Mouse (Mus musculus): ENCODE results near the gene Lrig1. TPM values are rescaled to one million over a fixed set of nuclear protein-coding genes. Genes with fewer than 3 reads are reported as not detected.

The Lrig1 gene
- polyA plus RNA-seq, 1 experiment, result 11.2 TPM

DNA sequence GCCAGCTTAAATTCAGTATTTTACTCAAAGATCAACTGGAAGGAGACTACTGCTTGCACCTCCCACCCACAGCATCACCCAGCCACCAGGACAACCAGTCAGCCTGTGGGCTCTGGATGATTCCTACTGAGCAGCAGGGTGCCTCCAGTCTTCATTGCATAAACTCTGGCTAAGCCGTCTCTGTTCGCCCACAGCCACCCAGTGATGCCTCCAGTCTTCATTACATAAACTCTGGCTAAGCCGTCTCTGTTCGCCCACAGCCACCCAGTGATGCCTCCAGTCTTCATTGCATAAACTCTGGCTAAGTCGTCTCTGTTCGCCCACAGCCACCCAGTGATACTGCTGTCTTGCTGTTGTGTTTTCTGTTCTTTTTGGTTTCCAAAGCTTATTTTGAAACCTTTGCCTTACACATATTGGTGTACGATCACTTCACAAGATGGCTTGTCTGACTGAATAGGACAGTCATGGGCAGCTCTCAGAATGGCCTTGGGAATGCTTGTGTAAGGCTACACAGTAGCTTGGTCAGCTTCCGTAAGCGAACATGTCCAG, 115.7 kb downstream of the Lrig1 start:
- Histone ChIP-seq H3ac (ENCODE audit: control insufficient read depth, insufficient read length, low read depth) (no peak overlapping the region), H3K79me2 (ENCODE audit: control insufficient read depth, insufficient read depth) (no peaks in the 10 kb centered on the region), H3K36me3 (ENCODE audit: control insufficient read depth, insufficient read depth) (no peaks in the 10 kb centered on the region), H3K27me3 (ENCODE audit: control insufficient read depth, insufficient read depth, insufficient read length) (no peaks in the 10 kb centered on the region), H3K79me3 (ENCODE audit: low read depth) (no peaks in the 10 kb centered on the region), H3K4me3 (ENCODE audit: insufficient read depth, poor library complexity, severe bottlenecking) (no peak overlapping the region)
- TF ChIP-seq MAX (IDR thresholded peaks at IDR 0.05) (no peak), USF1 (IDR thresholded peaks at IDR 0.05; ENCODE audit: low read depth) (no peak), FOSL1 (IDR thresholded peaks at IDR 0.05; ENCODE audit: insufficient read depth, low read length, poor library complexity, severe bottlenecking) (no peak), MYOD1 (IDR thresholded peaks at IDR 0.05; ENCODE audit: control insufficient read depth, insufficient read length, low read depth) (no peak), CEBPB (IDR thresholded peaks at IDR 0.05; ENCODE audit: low read depth) (no peak)

DNA sequence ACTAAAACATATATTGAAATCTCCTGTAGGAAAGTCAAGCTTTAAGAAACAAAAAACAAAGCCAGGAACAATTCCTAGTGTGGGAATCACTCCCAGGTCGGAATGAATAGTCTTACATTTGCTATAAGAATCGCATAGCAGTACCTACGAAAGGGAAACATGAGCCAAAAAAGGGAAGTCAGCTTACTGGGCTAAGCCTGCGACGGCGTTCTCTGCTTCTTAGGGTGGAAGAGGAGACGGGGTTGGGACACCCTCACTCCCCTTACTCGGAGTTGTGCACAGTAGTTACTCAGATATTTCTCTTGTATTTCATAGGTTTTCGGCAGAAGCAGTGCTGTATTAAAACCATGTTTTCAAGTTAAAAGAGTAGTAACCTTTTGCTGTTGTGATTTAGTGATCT, 117.9 kb downstream of the Lrig1 start:
- Histone ChIP-seq H3ac (ENCODE audit: control insufficient read depth, insufficient read length, low read depth) (no peak overlapping the region), H3K79me3 (ENCODE audit: low read depth) (no peaks in the 10 kb centered on the region), H3K36me3 (ENCODE audit: control insufficient read depth, insufficient read depth) (no peaks in the 10 kb centered on the region), H3K27me3 (ENCODE audit: control insufficient read depth, insufficient read depth, insufficient read length) (no peaks in the 10 kb centered on the region), H3K79me2 (ENCODE audit: control insufficient read depth, insufficient read depth) (no peaks in the 10 kb centered on the region), H3K4me3 (ENCODE audit: insufficient read depth, poor library complexity, severe bottlenecking) (no peak overlapping the region)
- TF ChIP-seq MYOD1 (IDR thresholded peaks at IDR 0.05; ENCODE audit: control insufficient read depth, insufficient read length, low read depth), result no peak
- TF ChIP-seq USF1 (IDR thresholded peaks at IDR 0.05; ENCODE audit: low read depth), result no peak
- TF ChIP-seq CEBPB (IDR thresholded peaks at IDR 0.05; ENCODE audit: low read depth), result no peak
- TF ChIP-seq MAX (IDR thresholded peaks at IDR 0.05), result no peak
- TF ChIP-seq CTCF (IDR thresholded peaks at IDR 0.05; ENCODE audit: control insufficient read depth, insufficient read depth, insufficient read length), result no peak
- no peak for TF ChIP-seq MYOG (IDR thresholded peaks at IDR 0.05; ENCODE audit: control insufficient read depth, extremely low read depth, insufficient read length)
- TF ChIP-seq FOSL1 (IDR thresholded peaks at IDR 0.05; ENCODE audit: insufficient read depth, low read length, poor library complexity, severe bottlenecking), result no peak

DNA sequence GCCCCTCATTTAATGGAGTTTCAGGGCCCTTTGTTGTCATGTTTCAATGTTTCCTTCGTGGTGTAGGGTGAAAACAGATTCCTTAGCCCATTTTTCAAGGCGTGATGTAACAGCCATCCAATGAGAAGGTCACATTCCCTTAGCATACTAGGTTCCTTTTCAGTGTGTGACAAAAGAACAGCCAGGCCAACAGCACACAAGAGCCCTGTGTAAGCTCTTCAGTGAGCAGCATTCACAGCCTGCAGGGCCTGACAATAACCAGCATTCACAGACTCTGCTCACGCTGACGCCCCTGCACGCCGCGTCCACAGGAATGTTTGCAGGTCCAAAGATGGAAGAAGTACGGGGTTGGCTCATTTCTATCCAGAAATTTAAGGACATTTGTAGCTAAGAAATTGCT, 122.0 kb downstream of the Lrig1 start:
- Histone ChIP-seq H3ac (ENCODE audit: control insufficient read depth, insufficient read length, low read depth) (no peak overlapping the region), H3K36me3 (ENCODE audit: control insufficient read depth, insufficient read depth) (no peaks in the 10 kb centered on the region), H3K79me3 (ENCODE audit: low read depth) (no peaks in the 10 kb centered on the region), H3K79me2 (ENCODE audit: control insufficient read depth, insufficient read depth) (no peaks in the 10 kb centered on the region), H3K4me3 (ENCODE audit: insufficient read depth, poor library complexity, severe bottlenecking) (no peak overlapping the region), H3K27me3 (ENCODE audit: control insufficient read depth, insufficient read depth, insufficient read length) (no peaks in the 10 kb centered on the region)
- TF ChIP-seq MYOG (IDR thresholded peaks at IDR 0.05; ENCODE audit: control insufficient read depth, extremely low read depth, insufficient read length) (no peak), FOSL1 (IDR thresholded peaks at IDR 0.05; ENCODE audit: insufficient read depth, low read length, poor library complexity, severe bottlenecking) (no peak), MAX (IDR thresholded peaks at IDR 0.05) (no peak), USF1 (IDR thresholded peaks at IDR 0.05; ENCODE audit: low read depth) (no peak), CEBPB (IDR thresholded peaks at IDR 0.05; ENCODE audit: low read depth) (no peak), MYOD1 (IDR thresholded peaks at IDR 0.05; ENCODE audit: control insufficient read depth, insufficient read length, low read depth) (no peak), CTCF (IDR thresholded peaks at IDR 0.05; ENCODE audit: control insufficient read depth, insufficient read depth, insufficient read length) (no peak)

DNA sequence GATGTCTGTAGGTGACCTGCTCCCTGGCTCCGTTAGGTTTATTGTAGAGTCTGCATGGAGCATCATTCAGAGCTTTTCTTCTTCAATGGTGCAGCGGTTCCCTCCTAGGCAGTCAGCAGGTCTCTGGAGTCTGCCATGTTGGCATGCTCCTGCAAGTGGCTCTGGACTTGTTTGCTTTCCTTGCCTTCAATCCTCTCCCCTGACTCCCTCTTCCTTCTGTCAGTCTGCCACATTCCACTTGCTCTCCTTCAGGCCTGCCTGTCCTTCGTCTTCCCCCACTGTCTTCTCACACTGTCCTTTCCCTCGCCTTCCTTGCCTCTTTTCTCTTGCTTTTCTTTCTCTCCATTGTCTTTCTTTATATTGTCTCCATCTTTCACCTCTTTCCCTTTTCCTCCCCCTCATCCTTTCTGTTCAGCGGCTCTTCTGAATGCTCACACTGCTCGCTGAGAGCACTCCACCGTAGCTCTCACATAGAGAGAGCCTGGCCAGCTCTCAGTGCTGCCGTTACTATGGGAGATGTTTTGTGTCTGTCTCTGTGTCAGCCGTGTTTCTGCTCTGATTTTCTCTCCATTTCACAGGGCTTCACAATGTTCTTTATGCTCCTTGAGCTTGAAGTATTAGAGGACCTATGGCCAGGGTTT, 124.3 kb downstream of the Lrig1 start:
- Histone ChIP-seq H3K79me3 (ENCODE audit: low read depth) (no peaks in the 10 kb centered on the region), H3K27me3 (ENCODE audit: control insufficient read depth, insufficient read depth, insufficient read length) (no peaks in the 10 kb centered on the region), H3K4me3 (ENCODE audit: insufficient read depth, poor library complexity, severe bottlenecking) (no peak overlapping the region), H3K36me3 (ENCODE audit: control insufficient read depth, insufficient read depth) (no peaks in the 10 kb centered on the region), H3K79me2 (ENCODE audit: control insufficient read depth, insufficient read depth) (no peaks in the 10 kb centered on the region), H3ac (ENCODE audit: control insufficient read depth, insufficient read length, low read depth) (no peak overlapping the region)
- TF ChIP-seq FOSL1 (IDR thresholded peaks at IDR 0.05; ENCODE audit: insufficient read depth, low read length, poor library complexity, severe bottlenecking), result no peak
- no peak for TF ChIP-seq CEBPB (IDR thresholded peaks at IDR 0.05; ENCODE audit: low read depth)
- no peak for TF ChIP-seq MAX (IDR thresholded peaks at IDR 0.05)
- no peak for TF ChIP-seq MYOG (IDR thresholded peaks at IDR 0.05; ENCODE audit: control insufficient read depth, extremely low read depth, insufficient read length)
- TF ChIP-seq CTCF (IDR thresholded peaks at IDR 0.05; ENCODE audit: control insufficient read depth, insufficient read depth, insufficient read length), result no peak
- TF ChIP-seq USF1 (IDR thresholded peaks at IDR 0.05; ENCODE audit: low read depth), result no peak
- TF ChIP-seq MYOD1 (IDR thresholded peaks at IDR 0.05; ENCODE audit: control insufficient read depth, insufficient read length, low read depth), result no peak

DNA sequence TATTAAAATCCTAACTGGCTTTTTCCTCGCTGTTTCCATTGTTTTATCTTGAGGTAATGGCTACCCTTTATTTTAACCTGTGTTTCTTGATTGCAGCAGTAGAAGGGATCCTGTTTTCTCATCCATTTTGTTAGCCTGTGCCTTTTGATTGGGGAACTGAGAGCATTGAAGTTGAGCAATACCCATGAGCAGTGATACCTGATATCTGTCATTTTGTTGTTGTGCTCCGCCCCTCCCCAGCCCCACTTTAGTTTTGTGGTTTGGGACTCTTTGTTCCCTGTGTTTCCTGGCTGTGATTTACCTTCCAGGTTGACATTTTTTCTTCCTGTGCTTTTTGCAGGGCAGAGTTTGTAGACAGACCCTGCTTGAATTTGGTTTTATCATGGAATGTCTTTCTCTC, 131.9 kb downstream of the Lrig1 start:
- Histone ChIP-seq H3K79me2 (ENCODE audit: control insufficient read depth, insufficient read depth) (no peaks in the 10 kb centered on the region), H3K36me3 (ENCODE audit: control insufficient read depth, insufficient read depth) (no peaks in the 10 kb centered on the region), H3K79me3 (ENCODE audit: low read depth) (no peaks in the 10 kb centered on the region), H3K27me3 (ENCODE audit: control insufficient read depth, insufficient read depth, insufficient read length) (no peaks in the 10 kb centered on the region), H3K4me3 (ENCODE audit: insufficient read depth, poor library complexity, severe bottlenecking) (no peak overlapping the region), H3ac (ENCODE audit: control insufficient read depth, insufficient read length, low read depth) (no peak overlapping the region)
- TF ChIP-seq CEBPB (IDR thresholded peaks at IDR 0.05; ENCODE audit: low read depth) (peak; percentile 68), MYOD1 (IDR thresholded peaks at IDR 0.05; ENCODE audit: control insufficient read depth, insufficient read length, low read depth) (no peak), FOSL1 (IDR thresholded peaks at IDR 0.05; ENCODE audit: insufficient read depth, low read length, poor library complexity, severe bottlenecking) (no peak)

DNA sequence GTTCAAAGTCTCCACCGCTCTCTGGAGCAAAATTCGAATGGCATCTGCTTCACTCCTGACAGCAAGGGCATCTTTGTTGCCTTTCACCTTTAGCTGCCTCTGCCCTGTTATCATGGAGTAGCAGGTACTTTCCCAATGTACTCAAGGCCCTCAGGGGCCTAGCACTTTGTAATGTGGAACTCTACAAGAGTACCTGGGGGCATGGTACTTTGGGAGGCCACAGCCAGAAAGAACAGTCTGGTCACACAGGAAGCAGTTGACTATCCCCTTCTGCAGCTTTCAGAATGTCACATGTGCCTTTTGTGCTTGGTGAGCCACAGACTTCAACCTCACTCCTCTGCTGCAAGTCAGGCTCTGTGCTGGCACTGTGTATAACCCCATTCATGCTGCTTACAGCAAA, 134.2 kb downstream of the Lrig1 start:
- Histone ChIP-seq H3K27me3 (ENCODE audit: control insufficient read depth, insufficient read depth, insufficient read length) (no peaks in the 10 kb centered on the region), H3K4me3 (ENCODE audit: insufficient read depth, poor library complexity, severe bottlenecking) (no peak overlapping the region), H3K79me3 (ENCODE audit: low read depth) (no peaks in the 10 kb centered on the region), H3ac (ENCODE audit: control insufficient read depth, insufficient read length, low read depth) (no peak overlapping the region), H3K79me2 (ENCODE audit: control insufficient read depth, insufficient read depth) (no peaks in the 10 kb centered on the region), H3K36me3 (ENCODE audit: control insufficient read depth, insufficient read depth) (no peaks in the 10 kb centered on the region)
- TF ChIP-seq MYOD1 (IDR thresholded peaks at IDR 0.05; ENCODE audit: control insufficient read depth, insufficient read length, low read depth) (no peak), USF1 (IDR thresholded peaks at IDR 0.05; ENCODE audit: low read depth) (no peak), MYOG (IDR thresholded peaks at IDR 0.05; ENCODE audit: control insufficient read depth, extremely low read depth, insufficient read length) (no peak), CTCF (IDR thresholded peaks at IDR 0.05; ENCODE audit: control insufficient read depth, insufficient read depth, insufficient read length) (no peak), FOSL1 (IDR thresholded peaks at IDR 0.05; ENCODE audit: insufficient read depth, low read length, poor library complexity, severe bottlenecking) (no peak), MAX (IDR thresholded peaks at IDR 0.05) (no peak), CEBPB (IDR thresholded peaks at IDR 0.05; ENCODE audit: low read depth) (no peak)
